Mouse (Mus musculus) naive thymus-derived CD4-positive, alpha-beta T cell, adult 2 months (primary cell): ENCODE measurements at regions not wholly inside any gene's neighbourhood (a gene's known extent, or its start where the extent isn't known, plus 50 kb on each side); places are given as distances from the start of the nearest gene placed in this dataset.

Source experiments
- DNase-seq: peaks from one replicate; pipeline ENCODE4 v3.0.0-alpha.2; 2011; ENCODE audit warnings: low read depth

DNA sequence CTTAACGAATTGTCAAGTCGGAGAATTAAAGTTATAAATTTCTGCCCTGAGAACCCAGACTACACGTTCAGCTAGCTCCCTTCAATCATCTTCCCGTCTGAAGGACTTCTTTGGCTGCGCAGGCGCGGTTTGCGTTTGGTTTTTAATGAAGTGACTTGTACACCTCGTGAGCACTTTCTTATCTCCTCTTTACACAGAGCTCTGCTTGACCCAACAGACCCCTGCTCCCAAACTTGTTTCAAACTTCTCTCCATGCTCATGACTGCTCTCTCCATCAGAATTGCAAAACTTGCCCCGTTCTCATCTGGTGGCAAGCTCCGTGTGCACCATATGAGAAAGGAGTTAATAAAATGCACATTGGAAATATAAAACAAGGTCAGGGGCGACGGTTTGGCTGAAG lies 257.2 kb upstream of the Nt5e start:
- DNase-seq = no peak

DNA sequence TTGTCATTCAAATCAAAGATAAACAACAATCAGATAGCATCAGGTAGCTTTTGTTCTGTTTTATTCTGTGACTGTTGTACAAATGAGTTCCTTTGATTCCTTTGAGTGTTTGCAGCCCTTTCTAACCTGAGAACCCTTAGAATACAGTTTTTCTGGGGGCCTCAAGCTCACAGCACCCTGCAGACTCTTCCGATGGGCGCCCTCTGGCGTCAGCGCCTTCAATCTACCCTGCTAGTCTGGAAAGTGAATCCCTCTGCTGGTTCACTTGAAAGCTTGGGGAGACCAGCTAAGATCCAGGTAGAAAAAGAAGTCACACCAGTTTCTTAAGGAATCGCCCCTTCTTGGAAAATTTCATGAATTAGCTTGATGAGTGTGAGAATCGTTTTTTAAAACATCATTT lies 253.8 kb upstream of the Nt5e start:
- no peak for DNase-seq

DNA sequence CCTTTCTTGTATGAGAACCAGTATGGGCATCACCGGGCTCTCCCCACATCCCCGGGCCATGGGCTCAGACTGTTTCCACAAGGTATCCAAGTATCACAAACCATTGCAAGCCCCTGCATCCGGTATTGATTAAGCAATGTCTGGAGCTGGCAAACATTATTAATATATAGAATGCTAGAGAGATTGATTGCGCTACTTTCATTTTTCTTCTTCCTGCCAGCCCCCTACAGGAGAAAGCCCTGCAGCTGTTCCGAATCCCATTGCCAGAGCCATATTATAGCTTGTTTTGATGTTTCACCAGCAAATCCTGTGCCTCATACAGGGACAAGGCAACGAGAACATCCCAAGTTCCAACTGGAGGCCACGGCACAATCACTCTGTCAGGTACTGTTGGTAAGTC lies 253.4 kb upstream of the Nt5e start:
- no peak for DNase-seq

DNA sequence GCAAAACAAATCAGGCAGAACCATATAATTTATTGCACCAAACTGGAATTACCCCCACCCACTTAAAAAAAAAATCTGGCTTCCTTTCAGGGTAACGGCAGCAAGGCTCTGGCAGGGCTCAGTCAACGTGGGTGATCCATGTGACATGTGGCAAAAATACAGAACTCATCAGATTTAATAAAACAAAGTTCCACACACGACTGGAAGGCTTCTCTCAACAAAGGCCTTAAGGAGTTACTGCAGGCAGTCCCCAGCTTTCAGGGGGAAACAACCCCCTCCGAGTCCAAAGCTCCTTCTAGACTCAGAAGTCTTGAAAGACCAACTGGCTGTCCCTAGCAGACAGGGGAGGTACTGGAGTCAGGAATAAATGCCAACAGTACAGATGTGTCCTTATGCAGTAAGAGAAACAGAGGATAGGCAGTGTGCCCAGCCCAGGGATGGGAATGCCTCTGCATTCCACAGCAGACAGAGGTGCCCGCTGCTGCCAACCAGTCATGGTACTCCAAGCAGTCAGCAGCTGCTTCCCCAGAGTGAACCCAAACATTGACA lies 244.0 kb upstream of the Nt5e start:
- DNase-seq = no peak

DNA sequence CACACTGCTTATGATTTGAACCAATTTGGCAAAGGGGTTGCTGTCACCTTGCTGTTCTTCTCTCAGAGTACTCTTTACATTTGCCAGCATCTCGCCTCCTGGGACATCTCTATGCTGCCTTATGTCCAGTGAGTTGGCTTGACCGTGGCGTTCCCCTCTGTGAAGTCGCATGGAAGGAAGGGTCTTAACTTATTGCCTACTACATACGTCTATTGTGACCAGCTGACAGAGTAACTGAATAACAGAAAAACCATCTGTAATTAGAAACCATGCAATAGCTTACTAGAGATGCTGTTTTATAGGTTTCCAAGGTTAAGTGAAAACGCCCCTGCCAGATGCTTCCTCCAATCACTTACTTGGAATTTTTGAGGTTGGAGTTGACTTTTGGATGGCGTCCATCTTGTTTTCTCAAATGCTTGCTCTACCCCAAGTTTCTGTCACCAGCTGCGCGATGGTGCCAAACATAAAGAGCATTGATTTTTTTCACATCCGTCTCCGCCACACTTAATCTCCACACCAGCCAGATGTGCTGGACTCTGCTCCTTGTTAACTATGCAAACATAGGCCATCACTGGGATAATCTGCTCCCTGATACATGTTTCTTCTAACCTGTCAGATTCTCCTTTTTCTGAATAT lies 241.7 kb upstream of the Nt5e start:
- DNase-seq = no peak

DNA sequence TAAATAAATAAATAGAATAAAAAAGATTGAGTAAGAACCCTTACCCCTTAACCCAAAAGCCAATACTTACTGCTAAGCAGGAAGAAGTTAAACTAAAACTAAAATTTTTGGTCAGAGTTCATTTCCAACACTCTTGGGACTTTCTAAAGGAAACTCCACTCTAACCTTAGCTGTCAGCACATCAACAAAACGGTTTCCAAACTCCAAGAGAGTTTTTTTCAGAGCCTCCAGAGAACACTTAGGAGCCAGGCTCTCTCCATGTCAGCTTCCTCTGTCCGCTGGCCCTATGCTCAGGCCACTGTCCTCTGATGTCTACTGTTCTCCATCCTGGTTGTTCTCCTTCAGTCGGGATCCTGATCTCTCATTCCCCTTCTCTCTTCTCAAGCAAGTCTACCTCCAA lies 241.1 kb upstream of the Nt5e start:
- no peak for DNase-seq

DNA sequence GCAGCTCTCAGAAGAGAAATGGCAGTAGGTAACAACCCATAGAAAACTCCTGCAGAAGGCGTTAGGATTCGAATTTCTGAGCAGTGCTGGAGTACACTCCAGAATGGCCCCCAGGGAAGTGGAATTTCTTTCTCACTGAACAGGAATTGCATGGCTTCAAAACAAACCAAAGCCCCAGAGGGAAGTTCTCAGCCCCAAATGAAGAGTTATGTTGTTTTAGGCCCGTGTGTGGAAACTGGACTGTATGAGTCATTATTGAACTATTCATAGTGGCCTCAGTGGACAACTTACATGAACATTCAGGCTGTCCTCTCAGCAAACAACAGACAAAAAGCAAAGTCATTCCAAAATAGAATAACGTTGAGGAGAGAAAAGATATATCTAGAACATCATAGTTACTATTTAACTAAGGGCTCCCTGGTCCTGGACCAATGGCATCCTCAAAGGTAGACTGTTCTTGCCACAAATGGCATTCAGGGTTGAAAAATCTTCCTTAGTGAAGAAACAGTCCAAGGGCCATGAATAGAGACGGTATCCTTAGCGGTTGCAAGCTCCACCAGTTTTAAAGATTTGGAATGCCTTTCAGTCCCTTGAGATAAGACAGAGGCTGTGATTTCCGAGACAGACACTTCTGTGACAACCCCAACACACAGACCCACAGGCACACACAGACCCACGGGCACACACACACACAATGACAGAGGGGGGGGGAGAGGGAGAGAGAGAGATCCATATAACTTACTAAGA lies 235.0 kb upstream of the Nt5e start:
- DNase-seq = no peak

DNA sequence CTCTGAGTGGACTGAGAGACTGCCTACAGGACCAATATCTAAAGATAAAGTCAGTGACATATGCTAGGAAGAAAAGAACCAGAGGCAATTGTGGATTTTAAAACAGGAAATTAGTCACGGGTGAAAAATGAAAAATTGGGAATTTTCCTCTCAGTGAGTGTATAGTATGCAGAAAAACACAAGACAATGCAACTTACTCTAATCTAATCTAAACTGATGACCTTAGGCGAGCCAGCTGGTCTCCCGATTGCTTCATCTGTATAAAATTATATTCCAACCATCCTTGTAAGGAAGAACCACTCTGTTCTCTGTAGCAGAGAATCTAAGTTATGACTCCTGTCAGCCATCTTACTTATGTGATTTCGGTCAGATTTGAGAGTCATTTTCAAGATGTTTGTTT lies 234.4 kb upstream of the Nt5e start:
- no peak for DNase-seq

DNA sequence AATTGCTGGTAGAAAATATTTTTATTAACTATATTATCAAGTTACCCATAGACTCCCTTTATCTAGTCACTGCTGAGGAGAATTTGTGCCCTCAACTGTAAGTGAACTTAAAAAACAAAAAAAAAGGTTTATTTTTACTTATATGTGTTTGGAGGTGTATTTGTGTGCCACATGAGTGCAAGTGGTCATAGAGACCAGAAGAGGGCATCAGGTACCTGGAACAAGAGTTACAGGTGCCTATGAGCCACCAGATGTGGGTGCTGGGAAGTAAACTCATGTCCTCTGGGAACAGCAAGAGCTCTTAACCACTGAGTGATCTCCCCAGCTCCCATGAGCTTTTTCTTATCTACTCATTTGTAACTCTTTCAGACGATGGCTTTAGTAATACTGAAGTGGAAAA lies 213.9 kb upstream of the Nt5e start:
- DNase-seq = no peak

DNA sequence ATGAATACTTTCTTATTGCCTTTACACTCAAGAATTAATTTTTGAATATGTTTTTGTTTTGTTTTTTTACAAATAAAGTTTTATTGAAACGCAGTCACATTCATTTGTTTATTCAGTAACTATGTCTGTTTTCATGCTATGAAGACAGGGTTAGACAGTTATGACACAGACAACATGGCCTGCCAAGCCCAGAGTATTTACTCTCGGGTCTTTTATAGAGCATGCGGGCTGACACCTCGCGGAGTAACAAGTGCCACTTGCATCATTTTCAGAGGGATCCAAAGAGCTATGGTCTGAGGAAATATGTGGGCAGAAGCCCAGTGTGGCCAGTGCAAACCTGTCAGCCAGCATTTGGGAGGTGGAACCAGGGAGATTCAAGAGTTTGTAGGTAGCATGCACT lies 206.5 kb upstream of the Nt5e start:
- no peak for DNase-seq

DNA sequence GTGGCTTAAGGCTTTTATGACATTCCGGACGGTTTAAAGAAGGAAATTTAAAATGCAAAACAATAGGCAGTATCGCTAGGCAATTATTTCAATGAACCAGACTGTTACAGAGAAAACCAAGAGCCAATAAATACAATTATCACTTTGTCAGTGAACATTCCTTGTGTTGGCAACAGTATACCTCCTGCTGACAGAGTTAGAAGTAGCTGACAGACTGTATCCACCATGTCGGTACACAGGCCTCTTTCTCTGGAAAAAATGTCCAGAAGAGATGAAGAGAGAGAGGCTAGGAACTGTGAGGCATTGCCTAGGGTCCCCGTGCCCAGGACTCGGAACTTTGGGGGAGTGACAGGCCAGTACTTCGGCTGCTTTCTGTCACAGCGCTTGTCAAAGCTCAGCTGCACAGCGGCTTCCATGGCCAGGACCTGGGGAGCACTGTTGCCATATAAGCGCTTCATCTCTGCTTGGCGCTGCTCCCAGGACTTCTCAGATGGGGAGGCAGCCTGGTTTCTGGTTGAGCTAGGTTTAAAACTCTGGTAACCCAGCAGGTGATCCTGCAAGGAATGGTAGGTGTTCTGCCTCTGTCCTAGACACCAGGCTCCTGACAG lies 205.9 kb upstream of the Nt5e start:
- DNase-seq = no peak

DNA sequence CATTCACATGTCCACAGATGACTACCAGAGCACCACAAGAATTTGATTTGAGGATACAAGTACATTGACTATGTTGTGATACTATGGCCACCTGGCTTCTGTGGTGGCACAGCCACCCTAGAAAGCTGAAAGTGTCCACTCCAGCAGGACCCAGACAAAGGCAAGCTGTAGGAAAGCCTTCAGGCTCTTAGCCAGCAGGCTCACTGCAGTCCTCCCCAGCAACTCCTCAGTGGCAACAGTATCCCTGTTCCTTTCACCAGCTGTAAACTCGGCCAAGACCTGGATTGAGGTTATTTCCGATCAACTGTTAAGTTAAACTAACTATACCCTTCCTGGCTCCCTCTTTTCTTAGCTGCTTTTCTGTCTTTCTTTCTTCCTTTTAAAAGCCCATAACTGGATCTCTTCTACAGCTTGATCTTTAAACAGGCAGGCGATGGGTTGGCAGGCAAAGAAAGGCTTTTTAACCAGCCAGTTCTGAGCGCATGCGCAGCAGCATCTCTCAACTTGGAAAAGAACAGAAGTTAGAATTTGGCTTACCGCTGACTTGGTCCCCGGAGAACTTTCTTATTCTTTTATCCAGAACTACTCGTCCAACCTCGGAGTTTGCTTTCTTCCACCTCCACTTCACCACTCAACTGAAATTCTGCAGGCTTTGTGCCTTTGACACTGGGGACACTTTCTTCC lies 202.5 kb upstream of the Nt5e start:
- DNase-seq = no peak

DNA sequence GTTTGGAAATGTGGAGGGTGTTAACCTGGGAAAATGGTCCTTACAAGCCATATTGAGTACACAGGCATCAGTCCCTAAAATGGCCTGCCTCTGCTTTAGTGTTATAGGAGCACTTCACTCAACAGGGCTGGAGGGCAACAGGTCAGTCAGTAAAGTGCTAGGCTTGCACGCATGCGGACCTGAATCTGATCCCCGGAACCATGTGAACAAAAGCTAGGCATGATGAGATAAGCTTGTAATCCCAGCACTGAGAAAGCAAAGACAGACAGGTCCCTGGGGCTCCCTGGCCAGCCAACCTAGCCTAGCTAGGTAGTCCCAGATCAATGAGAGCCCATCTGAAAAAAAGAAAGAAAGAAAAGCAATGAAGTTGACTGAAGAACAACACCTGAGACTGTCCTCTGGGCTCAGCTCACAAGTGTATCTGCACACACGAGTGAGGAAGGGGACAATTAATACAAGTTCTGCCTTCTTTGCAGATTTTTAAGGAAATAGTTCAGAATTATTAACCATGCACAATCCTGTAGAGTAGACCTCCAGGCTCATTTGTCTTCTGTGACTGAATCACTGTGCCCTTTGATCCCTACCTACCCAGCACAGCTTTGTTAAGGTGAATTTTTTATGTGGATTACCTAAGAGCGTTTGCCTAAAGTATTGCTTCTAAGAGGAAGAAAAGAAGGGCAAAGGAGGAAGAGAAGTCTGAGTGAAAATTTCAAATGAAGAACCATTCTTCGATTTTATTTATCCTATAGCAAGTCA lies 163.8 kb upstream of the Nt5e start:
- DNase-seq = no peak

DNA sequence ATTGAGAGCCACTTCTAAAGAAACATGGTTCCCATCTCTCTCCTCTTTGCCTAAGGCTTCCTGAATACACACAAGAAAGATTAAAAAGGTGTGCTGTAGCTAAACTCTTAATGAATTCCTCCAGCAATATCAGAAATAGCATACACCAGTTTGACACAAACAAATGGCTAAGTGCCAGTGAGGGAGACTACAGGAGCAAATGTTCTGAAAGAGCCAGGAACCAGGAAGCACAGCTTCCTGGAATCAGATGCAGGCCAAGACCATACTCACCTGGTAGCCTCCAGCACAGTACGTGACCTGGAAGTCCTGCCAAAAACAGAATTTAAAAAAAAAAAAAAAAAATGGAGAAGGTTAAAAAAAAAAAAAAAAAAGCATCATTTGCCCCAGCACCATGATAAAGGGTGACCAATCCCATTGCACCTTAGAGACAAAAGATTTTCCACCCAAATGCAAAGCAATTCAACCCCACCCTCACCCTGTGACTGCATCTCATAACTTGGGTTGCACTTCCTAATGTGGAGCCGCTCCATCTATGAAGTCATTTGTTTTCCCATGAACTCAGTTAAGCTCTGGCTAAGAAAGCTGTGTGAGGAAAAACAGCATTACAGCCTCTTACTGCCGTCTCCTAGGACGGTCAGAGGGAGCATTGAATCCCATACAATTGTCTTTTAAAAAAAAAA lies 149.3 kb upstream of the Nt5e start:
- DNase-seq = no peak

DNA sequence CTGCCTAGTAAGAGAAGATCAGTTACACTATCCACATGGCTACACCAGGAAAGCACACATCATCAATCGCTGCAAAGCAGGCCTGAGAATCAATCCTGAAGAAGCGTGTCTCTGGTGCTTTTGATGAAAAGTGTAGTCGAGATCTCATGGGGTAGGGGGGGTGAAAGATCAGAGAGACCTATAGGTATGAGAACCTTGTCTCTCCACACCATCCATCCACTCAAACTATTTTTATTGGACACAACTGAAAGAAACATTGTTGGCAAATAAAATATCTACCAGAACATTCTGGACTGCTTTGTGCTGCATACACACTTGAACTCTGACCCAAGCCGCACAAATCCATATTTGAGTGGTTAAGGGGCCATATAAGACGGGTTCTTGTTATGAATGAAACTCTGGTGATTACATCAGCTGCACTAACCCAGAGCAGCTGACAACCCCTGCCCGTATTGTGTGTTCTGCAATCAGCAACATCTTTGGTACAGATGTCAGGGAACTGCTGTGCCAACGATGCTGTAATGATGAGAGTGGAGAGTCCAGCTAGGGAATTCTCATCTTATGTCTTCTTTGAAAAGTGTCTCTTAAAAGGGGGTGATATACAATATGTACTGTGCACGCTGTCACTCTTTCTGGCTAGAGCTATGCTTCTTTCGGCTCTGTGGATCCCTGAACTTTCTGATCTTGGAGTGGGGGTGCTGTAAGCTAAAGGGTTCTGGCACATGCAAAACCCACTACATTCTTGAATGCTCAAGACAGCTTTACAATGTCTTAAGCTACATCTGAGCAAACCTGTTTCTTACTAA lies 145.6 kb upstream of the Nt5e start:
- DNase-seq = no peak

DNA sequence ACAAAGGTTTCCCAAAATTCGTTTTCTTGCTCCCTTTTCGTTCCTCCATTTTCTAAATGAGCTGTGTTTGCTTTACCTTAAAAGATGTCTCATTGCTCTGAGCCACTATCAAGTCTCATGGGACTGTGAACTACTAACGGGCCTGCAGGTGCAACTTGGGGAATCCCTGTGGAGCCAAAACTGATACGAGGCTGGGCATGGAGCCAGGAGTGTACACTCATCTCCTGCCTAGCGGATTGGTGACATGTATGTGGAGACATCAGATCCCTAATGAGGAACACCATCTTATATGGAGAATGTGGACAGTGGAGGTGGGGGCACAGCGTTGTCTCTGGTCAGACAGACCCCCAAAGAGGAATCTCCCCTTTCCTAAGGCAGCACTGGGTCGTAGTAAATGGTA lies 119.6 kb upstream of the Nt5e start:
- no peak for DNase-seq

DNA sequence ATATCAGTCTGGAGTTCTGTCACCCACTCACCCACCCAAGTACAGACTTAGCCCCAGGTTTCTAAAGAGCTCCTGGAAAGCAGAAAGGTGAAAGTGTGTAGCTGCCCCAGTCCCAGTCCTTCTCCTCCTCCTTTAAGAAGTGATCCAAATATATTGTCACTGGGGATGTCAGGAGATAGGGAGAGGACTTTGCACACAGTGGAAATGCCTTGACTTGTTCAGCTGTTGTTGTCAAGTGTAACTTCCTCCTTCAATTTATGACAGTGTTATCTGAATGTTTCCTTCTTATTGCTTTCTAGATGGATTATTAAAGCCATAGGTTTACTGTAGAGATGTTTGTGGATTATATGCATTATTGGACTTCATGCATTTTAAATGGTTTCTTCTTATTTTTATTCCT lies 119.0 kb upstream of the Nt5e start:
- no peak for DNase-seq

DNA sequence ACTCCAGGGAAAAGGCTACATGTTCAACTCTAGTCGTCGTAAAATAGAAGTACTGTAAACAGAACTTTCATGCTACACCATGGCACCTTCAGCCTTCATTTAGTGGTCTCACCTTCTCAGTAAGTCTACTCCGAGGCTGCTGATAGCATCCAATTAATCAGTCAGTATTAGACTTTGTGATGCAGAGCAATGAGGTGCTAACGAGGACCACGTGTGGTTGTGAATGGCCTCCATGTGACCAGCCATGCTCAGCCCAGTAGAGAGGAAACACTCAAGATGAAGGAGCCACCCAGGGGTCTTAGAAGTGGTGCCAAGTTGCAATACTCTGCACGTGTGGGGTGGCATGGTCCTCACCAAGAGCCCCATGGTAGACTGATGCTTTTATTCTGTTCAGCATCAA lies 112.2 kb upstream of the Nt5e start:
- no peak for DNase-seq

DNA sequence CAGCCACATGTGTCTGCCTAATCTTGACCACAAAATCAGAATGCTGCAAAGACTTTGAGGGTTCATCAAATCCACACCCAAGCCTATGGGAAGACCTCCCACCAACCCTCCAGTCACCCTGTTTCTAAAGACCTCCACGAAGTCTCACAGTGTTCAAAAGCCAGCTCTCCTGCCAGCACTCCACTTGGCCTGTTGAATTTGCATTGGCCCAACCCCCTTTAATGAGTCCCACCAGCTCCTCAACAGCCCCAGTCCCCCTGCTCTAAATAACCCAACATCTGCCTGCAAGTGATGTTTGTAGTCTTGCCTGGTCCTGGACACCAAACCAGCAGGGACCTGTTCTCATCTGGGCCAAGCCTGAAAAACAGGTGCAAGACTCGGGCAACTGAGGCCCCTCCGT lies 106.6 kb upstream of the Nt5e start:
- no peak for DNase-seq

DNA sequence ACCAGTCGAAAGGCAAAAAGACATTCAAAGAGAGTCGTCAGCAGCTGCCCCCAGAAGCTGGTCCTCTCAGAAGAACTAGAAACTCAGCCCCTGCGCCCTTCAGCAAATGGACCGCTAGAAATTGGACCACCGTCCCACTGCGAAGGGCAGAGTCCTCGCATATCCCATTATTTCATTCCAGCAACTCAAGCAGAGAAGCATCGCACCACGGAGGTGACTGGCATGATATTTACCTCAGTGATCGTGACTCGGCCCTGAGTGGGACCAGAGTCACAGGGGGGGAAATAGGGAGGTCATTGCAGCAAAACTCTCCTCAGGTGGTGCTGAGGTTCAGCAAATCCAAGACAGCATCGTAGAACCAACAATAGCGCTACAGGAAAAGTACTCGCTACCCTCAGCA lies 105.7 kb upstream of the Nt5e start:
- no peak for DNase-seq
